Mouse (Mus musculus) liver, embryonic 15.5 days (tissue): ENCODE results near the gene Cst3. TPM values are rescaled to one million over a fixed set of nuclear protein-coding genes. Genes with fewer than 3 reads are reported as not detected.

Source experiments
- ATAC-seq: fragments of 200-750 bp; cut with Nextera tagmentation; 2 replicates; pipeline ENCODE4 v1.8.0; 2017; ENCODE audit warnings: moderate number of reproducible peaks, mild to moderate bottlenecking, moderate library complexity; ENCODE audit not compliant: insufficient read depth
- H3K27ac ChIP-seq: fragments of 300-500 bp; sonication (generic); replicated peaks from 2 replicates; pipeline ENCODE4 v1.5.1; 2015; ENCODE audit warnings: mild to moderate bottlenecking, inconsistent platforms
- H3K27me3 ChIP-seq: fragments of 300-500 bp; sonication (generic); 2 replicates; pipeline ENCODE4 v1.6.1; 2015; ENCODE audit warnings: mild to moderate bottlenecking, inconsistent platforms
- H3K36me3 ChIP-seq: fragments of 300-500 bp; sonication (generic); replicated peaks from 2 replicates; pipeline ENCODE4 v1.6.1; 2015; ENCODE audit warnings: moderate library complexity, mild to moderate bottlenecking, inconsistent platforms
- H3K4me1 ChIP-seq: fragments of 300-500 bp; sonication (generic); replicated peaks from 2 replicates; pipeline ENCODE4 v1.6.1; 2015; ENCODE audit warnings: inconsistent platforms
- H3K4me2 ChIP-seq: fragments of 300-500 bp; sonication (generic); 2 replicates; pipeline ENCODE4 v1.6.1; 2015; ENCODE audit warnings: moderate library complexity, mild to moderate bottlenecking, inconsistent platforms
- H3K4me3 ChIP-seq: fragments of 300-500 bp; sonication (generic); replicated peaks from 2 replicates; pipeline ENCODE4 v1.5.1; 2015; ENCODE audit warnings: mild to moderate bottlenecking, inconsistent platforms
- H3K9ac ChIP-seq: fragments of 300-500 bp; sonication (generic); 2 replicates; pipeline ENCODE4 v1.6.1; 2015; ENCODE audit warnings: moderate library complexity, mild to moderate bottlenecking, inconsistent platforms
- H3K9me3 ChIP-seq: fragments of 300-500 bp; sonication (generic); replicated peaks from 2 replicates; pipeline ENCODE4 v1.6.1; 2016; ENCODE audit warnings: inconsistent platforms
- WGBS: fragments of 180-500 bp; shearing (Covaris S2); methylation state at CpG from one replicate; pipeline ENCODE4 v1.1.7; 2015; ENCODE audit warnings: mixed read lengths; ENCODE audit not compliant: insufficient replicate concordance; 5-methylcytosine and 5-hydroxymethylcytosine counted together
- polyA plus RNA-seq: library from polyadenylated mRNA; unstranded; fragments of >200 nt; fragmentation: Nextera tagmentation; extraction: Ambion mirVana; gene quantifications from 2 replicates; pipeline ENCODE4 v1.2.1, GENCODE M21; 2015

The Cst3 gene
- polyA plus RNA-seq: 173 and 189 TPM in 2 replicates

DNA sequence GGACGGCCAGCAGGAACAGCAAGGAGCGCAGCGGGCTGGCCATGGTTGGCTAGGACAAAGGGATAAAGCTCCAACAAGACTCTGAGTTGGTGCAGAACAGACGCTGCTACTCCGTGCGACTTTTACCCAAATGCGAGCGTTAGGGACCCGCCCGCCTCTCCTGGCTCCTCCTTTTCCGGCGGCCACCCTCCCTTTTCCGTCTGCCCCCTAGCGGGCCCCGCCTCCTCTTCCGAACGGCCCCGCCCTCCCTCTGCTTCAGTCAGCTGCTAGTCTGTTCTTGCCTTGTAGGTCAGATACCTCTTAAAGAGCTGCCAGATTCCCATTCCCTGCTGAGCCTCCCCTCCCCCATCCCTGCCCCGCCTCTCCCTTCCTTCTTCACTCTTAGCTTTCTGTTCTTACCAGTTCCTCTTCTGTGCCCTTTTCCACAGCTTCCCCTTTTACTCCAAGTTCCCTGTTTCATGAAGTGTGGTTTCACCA is at the start of gene Cst3:
Gene Cst3 (minus strand): TSS at position 358 of the 477 bp plus-strand sequence.
- Histone ChIP-seq H3K9me3 (no peaks in the 10 kb centered on the region), H3K4me1 (peaks cover 35% of the 10 kb centered on the region), H3K4me3 (peak within 1 kb of the TSS; percentile 75), H3K9ac (peak within 1 kb of the TSS; percentile 69), H3K27ac (peak within 1 kb of the TSS; percentile 80), H3K4me2 (peak within 1 kb of the TSS; percentile 86), H3K27me3 (no peaks in the 10 kb centered on the region), H3K36me3 (peaks cover 12% of the 10 kb centered on the region; the same call in 1 of the 2 replicates)
- ATAC-seq: peak; percentile 95
- 0% methylated on average over 19 of the region's 19 CpGs for WGBS

DNA sequence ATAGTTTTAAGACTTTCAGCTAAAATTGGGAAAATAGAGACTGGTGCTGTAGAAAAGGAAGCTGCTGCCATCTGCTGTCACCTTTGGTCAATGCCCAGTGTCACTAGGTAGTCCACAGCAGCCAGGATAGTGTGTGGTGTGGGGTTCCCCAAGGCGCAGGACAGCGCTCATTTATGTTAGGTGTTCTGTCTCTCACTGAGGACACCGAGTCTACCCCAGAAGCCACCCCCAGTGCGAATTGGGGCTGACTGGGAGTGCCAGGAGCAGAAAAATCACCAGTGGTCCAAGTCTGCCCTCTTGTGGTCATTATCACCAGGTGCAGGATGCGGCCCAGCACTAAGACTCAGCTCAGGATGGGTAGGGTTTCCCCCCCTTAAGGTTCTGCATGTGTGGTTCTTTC is 26.8 kb upstream of the Cst3 start:
- no peak overlapping the region for H3K9ac ChIP-seq
- H3K27me3 ChIP-seq: no peaks in the 10 kb centered on the region
- ATAC-seq: peak; percentile 51; the same call in 1 of the 2 replicates
- H3K27ac ChIP-seq: no peak overlapping the region
- H3K4me2 ChIP-seq: no peak overlapping the region
- 9% methylated on average over 5 of the region's 5 CpGs for WGBS
- H3K4me1 ChIP-seq: no peaks in the 10 kb centered on the region
- no peaks in the 10 kb centered on the region for H3K9me3 ChIP-seq
- H3K36me3 ChIP-seq: no peaks in the 10 kb centered on the region
- no peak overlapping the region for H3K4me3 ChIP-seq

DNA sequence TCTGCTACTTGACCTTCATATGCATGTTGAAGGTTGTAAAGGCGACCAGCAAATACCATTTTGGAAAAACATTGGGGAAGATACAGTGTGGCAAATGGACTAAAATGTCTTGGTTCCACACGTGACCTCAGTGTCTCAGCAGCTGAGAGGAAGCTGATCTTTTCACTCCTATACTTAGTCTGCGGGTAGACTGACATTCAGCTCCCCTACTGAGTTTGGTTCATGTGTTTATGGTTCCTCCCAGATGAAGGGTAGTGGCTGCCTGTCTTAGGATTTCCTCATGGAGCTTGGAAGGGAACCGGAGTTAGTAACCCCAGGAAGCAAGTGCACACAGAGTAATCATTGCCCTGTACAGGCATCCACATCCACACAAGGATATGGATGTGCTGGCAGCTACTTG is 24.8 kb upstream of the Cst3 start:
- H3K4me2 ChIP-seq: no peak overlapping the region
- WGBS: 40% methylated on average over 4 of the region's 4 CpGs

DNA sequence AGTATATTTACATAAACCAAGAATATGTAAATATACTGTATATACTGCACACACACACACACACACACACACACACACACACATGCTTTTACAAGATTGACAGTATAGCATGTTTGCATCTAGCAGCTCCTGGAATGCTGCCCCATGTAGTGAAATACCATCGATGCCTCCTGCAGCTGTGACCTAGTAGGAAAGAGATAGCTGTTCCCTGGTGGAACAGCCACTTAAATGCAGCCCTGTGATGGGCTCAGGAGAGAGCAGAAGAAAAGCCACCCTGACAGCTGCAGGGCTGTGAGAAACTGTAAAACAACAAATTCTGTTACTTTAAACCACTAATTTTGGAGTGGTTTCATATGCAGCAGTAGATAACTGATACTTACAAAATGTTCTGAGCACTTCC is 20.7 kb upstream of the Cst3 start:
- H3K9ac ChIP-seq: no peak overlapping the region
- no peaks in the 10 kb centered on the region for H3K9me3 ChIP-seq
- H3K4me1 ChIP-seq: no peaks in the 10 kb centered on the region
- no peak for ATAC-seq
- 63% methylated on average over 1 of the region's 1 CpGs for WGBS
- no peaks in the 10 kb centered on the region for H3K36me3 ChIP-seq
- H3K27ac ChIP-seq: no peak overlapping the region
- no peak overlapping the region for H3K4me2 ChIP-seq
- H3K27me3 ChIP-seq: no peaks in the 10 kb centered on the region
- no peak overlapping the region for H3K4me3 ChIP-seq

More for the DNA sequence above, 24.8 kb upstream of the Cst3 start:
- Histone ChIP-seq H3K36me3 (no peaks in the 10 kb centered on the region), H3K27me3 (no peaks in the 10 kb centered on the region), H3K9me3 (no peaks in the 10 kb centered on the region), H3K4me3 (no peak overlapping the region), H3K27ac (no peak overlapping the region), H3K9ac (no peak overlapping the region), H3K4me1 (no peaks in the 10 kb centered on the region)
- ATAC-seq: no peak

DNA sequence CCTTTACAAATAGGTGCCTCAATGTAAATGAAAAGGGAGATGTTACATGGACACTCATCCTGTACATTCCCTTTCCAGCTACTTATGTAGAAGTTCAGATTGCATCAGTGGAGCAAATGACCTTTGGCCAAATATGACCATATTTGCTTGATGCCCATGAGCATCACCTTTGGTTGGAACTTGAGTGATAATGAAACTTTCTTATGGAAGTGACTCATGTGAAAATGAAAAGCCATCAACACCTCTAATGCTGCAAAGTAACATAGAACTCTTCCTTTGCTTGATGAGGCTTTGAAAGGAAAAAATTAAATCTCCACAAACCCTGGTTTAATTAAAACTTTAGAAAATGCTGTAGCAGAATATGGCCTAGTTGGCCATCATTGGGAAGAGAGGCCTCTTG is 17.6 kb upstream of the Cst3 start:
- ATAC-seq: no peak
- Histone ChIP-seq H3K4me2 (no peak overlapping the region), H3K9ac (no peak overlapping the region), H3K27me3 (no peaks in the 10 kb centered on the region), H3K9me3 (no peaks in the 10 kb centered on the region), H3K27ac (no peak overlapping the region), H3K4me1 (no peaks in the 10 kb centered on the region), H3K36me3 (no peaks in the 10 kb centered on the region), H3K4me3 (no peak overlapping the region)

DNA sequence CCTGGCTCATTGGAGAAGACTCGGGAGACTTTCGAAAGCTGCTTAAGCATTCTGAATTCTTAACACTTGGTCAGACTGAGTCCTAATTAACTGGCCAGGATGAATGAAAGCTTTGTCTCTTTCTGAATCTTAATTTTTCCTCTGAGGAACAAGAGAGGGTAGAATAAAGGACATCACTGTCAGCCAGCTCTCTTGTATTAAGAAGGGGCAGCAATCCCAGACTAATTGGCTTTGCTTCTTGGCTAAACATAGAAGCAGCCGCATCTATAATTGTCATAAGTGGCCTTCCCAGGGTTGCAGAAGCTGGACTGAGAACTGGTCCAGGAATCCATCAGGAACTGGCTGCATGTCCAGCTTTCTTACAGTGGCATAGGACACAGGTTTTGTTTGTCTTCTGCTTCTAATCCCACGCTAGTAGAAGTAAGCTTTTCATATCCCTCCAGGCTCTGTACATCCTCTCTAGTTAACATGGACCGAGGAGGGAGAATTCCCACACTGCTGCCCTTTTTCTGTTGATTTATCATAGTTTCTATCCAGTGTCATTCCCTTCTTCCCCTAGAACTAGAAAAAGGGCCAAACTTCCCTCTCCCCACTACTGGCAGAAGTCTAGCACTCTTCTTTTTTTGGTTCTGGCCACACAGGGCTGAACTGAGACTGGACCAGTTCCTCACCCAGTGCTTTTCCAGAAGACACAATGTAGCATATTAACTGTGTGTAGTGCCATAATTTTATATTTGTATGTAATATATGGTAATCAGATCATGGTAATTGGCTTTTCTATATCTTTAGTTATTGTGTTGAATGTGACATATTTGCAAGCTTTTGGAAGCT is 14.7 kb upstream of the Cst3 start:
- no peak overlapping the region for H3K4me2 ChIP-seq
- H3K9ac ChIP-seq: no peak overlapping the region
- no peak overlapping the region for H3K27ac ChIP-seq
- WGBS: 62% methylated on average over 5 of the region's 5 CpGs
- H3K27me3 ChIP-seq: no peaks in the 10 kb centered on the region
- no peak for ATAC-seq
- no peaks in the 10 kb centered on the region for H3K36me3 ChIP-seq
- H3K9me3 ChIP-seq: no peaks in the 10 kb centered on the region
- H3K4me3 ChIP-seq: no peak overlapping the region
- no peaks in the 10 kb centered on the region for H3K4me1 ChIP-seq

DNA sequence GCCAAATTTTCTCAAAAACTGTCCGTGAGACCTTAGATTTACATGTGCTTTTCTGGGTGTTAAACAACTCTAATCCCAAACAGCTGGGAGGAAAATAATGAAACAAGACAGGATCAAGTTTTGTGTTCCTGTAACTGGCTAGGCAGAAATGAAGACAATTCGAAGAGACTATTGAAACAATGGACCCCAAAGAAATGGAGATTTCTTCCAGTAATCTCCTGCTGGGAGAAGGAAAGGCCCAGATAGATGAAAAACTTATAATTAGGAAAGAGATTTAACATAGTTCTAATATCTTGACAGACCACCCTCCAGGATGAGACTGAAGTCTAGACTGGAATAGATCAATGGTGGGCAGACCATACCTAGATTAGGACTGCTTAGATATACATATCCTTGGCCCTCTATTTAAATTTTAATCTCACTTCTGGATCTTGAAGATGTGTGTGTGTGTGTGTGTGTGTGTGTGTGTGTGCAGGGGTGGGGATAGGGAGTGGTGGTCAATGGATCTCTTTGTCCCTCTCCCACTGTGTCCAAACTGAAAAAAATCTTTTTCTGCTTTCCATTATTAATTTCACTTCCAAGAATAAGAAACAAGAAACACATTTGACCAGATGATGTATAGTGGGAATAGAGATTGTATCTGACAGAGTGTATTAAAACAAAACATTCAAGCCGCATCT is 14.0 kb upstream of the Cst3 start:
- Histone ChIP-seq H3K9ac (no peak overlapping the region), H3K4me1 (no peaks in the 10 kb centered on the region), H3K4me3 (no peak overlapping the region), H3K27me3 (no peaks in the 10 kb centered on the region), H3K4me2 (no peak overlapping the region), H3K27ac (no peak overlapping the region), H3K9me3 (no peaks in the 10 kb centered on the region), H3K36me3 (no peaks in the 10 kb centered on the region)
- ATAC-seq: no peak
- 58% methylated on average over 3 of the region's 3 CpGs for WGBS

DNA sequence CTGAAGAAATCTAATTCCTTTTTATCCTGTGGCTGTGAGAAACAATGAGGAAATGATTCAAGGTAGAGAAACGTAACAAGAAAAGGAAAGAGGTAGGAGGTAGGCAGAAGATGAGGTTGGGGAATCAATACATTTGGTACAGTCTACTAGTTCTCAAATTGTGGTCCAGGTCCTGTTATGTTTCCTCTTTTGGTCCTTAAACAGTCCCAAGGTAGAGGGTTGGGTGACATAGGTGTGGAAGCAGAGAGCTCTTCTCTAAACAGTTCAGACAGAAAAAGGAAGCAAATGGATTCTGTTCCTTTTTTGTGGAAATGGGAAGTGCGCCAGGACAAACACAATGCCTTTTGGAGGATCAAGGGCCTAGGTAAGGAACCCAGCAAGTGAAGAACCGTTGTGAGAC is 13.4 kb upstream of the Cst3 start:
- Histone ChIP-seq H3K36me3 (no peaks in the 10 kb centered on the region), H3K9ac (no peak overlapping the region), H3K4me1 (no peaks in the 10 kb centered on the region), H3K9me3 (no peaks in the 10 kb centered on the region), H3K4me2 (no peak overlapping the region), H3K27me3 (no peaks in the 10 kb centered on the region), H3K4me3 (no peak overlapping the region), H3K27ac (no peak overlapping the region)
- ATAC-seq: no peak
- WGBS: 52% methylated on average over 3 of the region's 3 CpGs

DNA sequence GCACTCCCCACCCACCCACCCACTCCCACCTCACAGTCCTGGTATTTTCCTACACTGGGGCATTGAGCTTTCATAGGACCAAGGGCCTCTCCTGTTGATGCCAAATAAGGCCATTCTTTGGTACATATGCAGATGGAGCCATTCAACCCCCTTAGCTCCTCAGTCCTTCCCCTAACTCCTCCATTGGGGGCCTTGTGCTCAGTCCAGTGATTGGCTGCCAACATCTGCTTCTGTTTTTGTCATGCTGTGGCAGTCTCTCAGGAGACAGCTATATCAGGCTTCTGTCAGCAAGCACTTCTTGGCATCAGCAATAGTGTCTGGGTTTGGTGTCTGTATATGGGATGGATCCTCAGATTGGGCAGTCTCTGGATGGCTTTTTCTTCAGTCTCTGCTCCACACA is 9.2 kb upstream of the Cst3 start:
- Histone ChIP-seq H3K36me3 (no peaks in the 10 kb centered on the region), H3K9me3 (no peaks in the 10 kb centered on the region), H3K4me1 (no peaks in the 10 kb centered on the region), H3K4me3 (no peak overlapping the region), H3K27ac (no peak overlapping the region), H3K9ac (no peak overlapping the region), H3K4me2 (no peak overlapping the region), H3K27me3 (0 out of 2 replicates have a peak, but pooled peaks cover 2% of the 10 kb centered on the region)
- no peak for ATAC-seq

DNA sequence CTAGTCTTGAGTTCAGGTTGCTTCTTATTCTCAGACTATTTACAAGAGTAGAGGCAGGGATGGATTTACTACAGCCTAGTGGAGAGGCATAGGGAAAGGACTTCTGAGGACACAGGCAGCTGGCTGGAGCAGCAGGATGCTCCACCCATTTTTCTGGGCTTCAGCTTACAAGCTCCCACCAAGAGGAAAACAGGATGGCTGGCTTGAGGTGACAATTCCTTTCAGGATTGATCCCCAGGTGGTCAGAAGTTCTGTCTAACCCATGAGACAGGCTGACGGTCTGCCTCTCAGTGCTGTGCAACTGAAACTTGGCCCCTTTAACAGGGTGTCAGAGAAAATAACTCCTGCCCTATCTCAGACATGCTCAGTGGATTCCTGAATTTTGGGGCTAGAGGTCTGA is 3.7 kb upstream of the Cst3 start:
- Histone ChIP-seq H3K4me3 (no peak overlapping the region), H3K4me1 (peaks cover 22% of the 10 kb centered on the region), H3K36me3 (no peaks in the 10 kb centered on the region), H3K9me3 (no peaks in the 10 kb centered on the region), H3K4me2 (no peak overlapping the region), H3K27me3 (0 out of 2 replicates have a peak, but pooled peaks cover 2% of the 10 kb centered on the region), H3K27ac (no peak overlapping the region), H3K9ac (no peak overlapping the region)
- 38% methylated on average over 1 of the region's 1 CpGs for WGBS
- no peak for ATAC-seq

DNA sequence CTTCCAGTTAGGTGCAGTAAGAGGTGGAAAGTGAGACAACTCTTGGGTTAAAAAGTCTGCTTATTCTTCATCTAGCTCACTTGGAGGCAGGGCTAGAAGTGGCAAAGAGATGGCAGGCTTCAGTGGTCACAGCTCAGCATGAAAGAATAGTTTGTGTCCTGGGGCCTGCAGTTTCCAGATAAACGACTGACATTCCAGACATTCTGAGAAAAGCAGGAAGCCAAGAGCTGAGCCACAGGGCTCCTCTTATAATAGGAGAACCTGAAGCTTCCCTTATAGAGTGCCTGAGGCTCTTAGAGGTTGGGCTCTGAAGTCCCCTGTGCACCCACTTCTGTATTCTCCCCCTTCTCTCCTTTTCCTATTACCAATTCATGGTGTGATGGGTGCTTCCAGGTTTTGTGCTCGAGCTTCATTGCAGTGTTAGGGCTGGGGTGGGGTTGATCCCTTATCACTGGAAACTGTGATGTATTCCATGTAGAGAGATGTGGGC is 3.2 kb upstream of the Cst3 start:
- Histone ChIP-seq H3K4me1 (peaks cover 27% of the 10 kb centered on the region), H3K4me3 (no peak overlapping the region), H3K4me2 (no peak overlapping the region), H3K36me3 (no peaks in the 10 kb centered on the region), H3K9ac (no peak overlapping the region), H3K27ac (no peak overlapping the region), H3K27me3 (0 out of 2 replicates have a peak, but pooled peaks cover 2% of the 10 kb centered on the region), H3K9me3 (no peaks in the 10 kb centered on the region)
- ATAC-seq: no peak
- WGBS: 4% methylated on average over 2 of the region's 2 CpGs
